Mouse (Mus musculus): ENCODE results near the gene Egfl8. TPM values are rescaled to one million over a fixed set of nuclear protein-coding genes. Genes with fewer than 3 reads are reported as not detected.
A peak's percentile ranks its signal among the peaks of the same experiment; 100 is the strongest.

Egfl8 gene
- total RNA-seq, 2 experiments from 2014 or later: 1.5 to 1.9 TPM

DNA sequence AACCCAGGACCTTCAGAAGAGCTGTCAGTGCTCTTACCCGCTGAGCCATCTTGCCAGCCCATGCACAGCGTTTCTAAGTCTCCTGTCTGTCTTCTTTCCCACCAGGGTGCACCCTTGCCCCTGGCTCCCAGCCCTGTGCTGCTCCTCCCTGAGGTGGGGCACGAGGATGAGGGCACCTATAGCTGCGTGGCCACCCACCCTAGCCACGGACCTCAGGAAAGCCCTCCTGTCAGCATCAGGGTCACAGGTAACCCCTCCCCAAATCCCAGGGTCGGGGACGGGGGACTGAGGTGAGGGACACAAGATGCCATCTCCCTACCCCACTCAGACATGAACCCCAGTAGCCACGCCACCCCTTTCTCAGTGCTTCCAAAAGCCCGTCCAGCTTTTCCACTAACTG, 15.9 kb downstream of the Egfl8 start:
- no peak for DNase-seq
- no peak overlapping the region for H3K27ac ChIP-seq
- intact Hi-C loops (cut with DNase I): no loop called here
- TF ChIP-seq CTCF (IDR thresholded peaks at IDR 0.05): no peak
- no peak overlapping the region for H3K4me3 ChIP-seq

DNA sequence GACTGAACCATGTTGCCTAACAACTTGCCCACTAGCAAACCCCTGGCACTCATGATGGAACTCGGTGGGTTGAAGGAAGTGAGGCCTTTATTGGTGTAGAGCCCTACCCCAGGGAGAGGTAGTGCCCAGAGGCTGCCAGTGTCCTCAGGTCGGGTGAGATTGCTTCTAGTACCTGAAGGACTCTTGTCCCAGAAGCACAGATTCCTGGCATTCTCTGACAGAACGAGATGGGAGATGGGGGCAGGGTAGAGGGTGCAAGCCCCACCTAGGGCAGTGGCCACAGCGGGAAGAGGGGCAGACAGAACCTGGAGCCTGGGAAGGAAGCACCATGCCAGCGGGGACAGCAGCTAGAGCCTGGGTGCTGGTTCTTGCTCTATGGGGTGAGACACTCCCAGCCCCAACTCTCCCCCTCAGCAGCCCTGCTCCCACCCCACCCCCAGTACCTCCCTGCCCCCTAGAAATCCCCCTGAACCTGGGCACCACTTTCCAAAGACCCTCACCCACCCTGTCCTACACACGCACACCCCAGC, 18.1 kb downstream of the Egfl8 start, which contains the start of gene Ager:
Ager (plus strand) TSS at position 297 of the 530 bp plus-strand sequence.
- Histone ChIP-seq H3K4me3 (no peak within 1 kb of the TSS), H3K27ac (peak within 1 kb of the TSS; percentile 16; the same call in 1 of the 2 replicates)
- no peak for DNase-seq
- intact Hi-C loops (cut with DNase I): no loop called here
- TF ChIP-seq CTCF (IDR thresholded peaks at IDR 0.05): no peak

- Histone ChIP-seq H3K27ac (no peak overlapping the region), H3K4me3 (no peak overlapping the region)
- no peak for TF ChIP-seq CTCF (IDR thresholded peaks at IDR 0.05)
- no peak for DNase-seq
- intact Hi-C loops (cut with DNase I): no loop called here
Observed at GRCm38 (mm10) chr17:34596098-34596497, 19.7 kb downstream of the Egfl8 start.

GRCm38 (mm10) chr17:34593752-34594525, 21.8 kb downstream of the Egfl8 start:
- H3K27ac ChIP-seq: peak overlapping the region; percentile 97; the same call in 1 of the 2 replicates
- peak; percentile 44 for DNase-seq

GRCm38 (mm10) chr17:34592581-34593549, 22.9 kb downstream of the Egfl8 start:
- no peak for DNase-seq
- Histone ChIP-seq H3K27ac (peak overlapping the region; percentile 97), H3K4me3 (peak overlapping the region; percentile 88)
- intact Hi-C loops (cut with DNase I): no loop called here
- no peak for TF ChIP-seq CTCF (IDR thresholded peaks at IDR 0.05)

More at GRCm38 (mm10) chr17:34593752-34594525, 21.8 kb downstream of the Egfl8 start:
- peak overlapping the region; percentile 88 for H3K4me3 ChIP-seq
- no peak for TF ChIP-seq CTCF (IDR thresholded peaks at IDR 0.05)
- intact Hi-C loops (cut with DNase I): no loop called here

GRCm38 (mm10) chr17:34591994-34592375, 23.8 kb downstream of the Egfl8 start:
- no peak for TF ChIP-seq CTCF (IDR thresholded peaks at IDR 0.05)
- peak overlapping the region; percentile 97 for H3K27ac ChIP-seq
- intact Hi-C loops (cut with DNase I): no loop called here
- peak; percentile 95 for DNase-seq
- H3K4me3 ChIP-seq: peak overlapping the region; percentile 88

DNA sequence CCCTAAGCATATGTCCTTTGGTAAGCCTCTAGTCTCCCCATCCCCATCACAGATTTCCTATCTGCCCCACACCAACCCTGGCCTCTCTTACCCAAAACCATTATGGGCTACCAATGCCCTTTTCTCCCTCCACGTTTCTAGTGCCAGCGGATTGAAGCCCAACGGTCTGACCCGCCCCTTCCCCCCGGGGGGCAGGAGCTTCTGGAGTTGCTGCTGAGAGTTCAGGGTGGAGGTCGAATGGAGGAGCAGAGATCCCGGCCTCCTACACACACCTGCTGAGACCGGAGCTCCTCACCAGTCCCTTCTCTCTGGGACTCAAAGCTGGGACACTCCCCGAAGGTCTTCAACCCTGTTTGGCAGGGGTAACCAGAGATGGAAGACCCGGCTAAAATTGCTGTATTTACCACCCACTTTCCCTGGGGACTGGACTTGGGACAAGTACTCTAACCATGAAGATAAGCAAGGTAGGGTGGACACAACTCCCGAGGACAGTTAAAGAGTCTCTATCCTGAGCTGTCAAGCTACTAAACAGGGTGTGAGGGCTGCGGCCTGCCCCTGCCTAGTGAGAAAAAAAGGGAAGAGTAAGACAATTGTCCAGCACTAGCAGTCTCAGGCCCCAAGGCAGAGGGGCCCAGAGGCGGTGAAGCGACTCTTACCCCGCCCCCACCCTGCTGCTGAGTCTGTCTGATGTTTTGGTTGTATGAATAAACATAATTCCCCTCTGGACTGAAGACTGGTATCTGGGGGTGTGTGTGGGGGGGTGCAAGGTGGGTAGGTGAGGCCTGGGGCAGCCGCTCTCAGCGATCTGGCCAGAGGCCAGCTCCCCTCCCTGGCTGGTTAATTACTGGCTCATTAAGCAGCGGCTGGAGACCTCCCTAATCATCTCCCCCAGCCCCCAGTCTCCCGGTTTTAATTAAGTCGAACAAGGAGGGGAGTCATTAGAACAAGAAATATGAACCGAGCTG, 24.5 kb downstream of the Egfl8 start, which contains the start of gene Pbx2:
Pbx2 (plus strand) TSS at position 238 of the 965 bp plus-strand sequence.
- DNase-seq: peak; percentile 43
- Histone ChIP-seq H3K4me3 (peak within 1 kb of the TSS; percentile 88), H3K27ac (peak within 1 kb of the TSS; percentile 97)
- TF ChIP-seq CTCF (IDR thresholded peaks at IDR 0.05): no peak
- intact Hi-C loops (cut with DNase I): no loop called here

DNA sequence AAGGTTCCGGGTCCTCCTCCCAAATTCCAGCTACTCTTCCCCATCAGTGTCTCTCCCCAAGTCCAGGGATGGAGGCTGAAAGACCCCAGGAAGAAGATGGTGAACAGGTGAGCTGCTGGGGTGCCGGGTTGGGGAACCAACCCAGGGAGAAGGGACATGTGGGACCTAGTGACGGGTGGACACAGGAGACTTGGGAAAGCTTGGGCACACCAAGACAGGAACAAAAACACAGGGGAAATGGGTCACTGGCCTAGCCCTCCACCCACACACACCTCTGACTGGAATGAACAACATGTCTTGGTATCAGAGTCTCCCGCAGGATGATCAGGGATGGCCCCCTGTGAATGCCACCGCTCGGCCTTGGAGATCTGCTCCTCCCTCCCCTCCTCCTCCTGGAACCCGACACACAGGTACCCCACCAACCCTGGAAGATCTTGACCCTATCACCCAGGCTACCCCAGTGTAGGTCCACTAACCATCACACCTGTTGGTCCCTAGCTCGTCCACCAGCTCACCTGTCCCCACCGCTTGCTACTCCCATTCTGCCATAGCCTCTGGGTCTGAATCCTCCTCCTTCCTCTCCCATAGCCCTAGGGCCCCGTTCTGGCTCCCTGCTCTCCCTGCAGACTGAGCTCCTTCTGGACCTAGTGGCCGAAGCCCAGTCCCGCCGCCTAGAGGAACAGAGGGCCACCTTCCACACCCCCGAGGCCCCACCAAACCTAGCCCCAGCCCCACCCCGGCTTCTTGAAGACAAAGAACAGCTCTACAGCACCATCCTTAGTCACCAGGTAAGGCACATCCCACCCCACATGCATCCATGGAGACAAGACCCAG, 25.4 kb downstream of the Egfl8 start:
- Histone ChIP-seq H3K4me3 (peak overlapping the region; percentile 88), H3K27ac (peak overlapping the region; percentile 97)
- DNase-seq: no peak
- no peak for TF ChIP-seq CTCF (IDR thresholded peaks at IDR 0.05)
- intact Hi-C loops (cut with DNase I): no loop called here

DNA sequence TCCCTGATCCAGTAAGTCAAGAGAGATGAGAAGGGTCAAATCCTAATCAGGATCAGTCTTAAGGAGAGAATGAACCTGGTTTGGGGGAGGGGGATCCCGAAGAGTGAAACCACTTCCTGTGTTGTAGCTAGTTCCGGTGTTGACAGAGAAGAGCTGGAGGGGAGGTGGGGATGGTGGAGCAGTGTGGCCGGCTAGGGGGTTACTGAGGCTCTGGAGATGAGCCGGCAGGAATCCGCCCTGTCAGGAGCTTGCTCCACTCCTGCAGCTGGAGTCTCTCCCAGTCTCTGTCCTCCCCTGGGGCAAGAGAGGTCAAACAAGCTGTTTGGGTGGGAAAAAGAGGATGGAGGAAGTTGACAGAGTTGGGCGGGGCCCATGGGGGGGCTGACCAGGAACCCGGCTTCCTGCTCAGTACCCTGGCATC, 26.1 kb downstream of the Egfl8 start, which contains the start of gene Gpsm3:
Gpsm3 (plus strand) TSS at position 126 of the 421 bp plus-strand sequence.
- no peak for TF ChIP-seq CTCF (IDR thresholded peaks at IDR 0.05)
- peak; percentile 85 for DNase-seq
- peak within 1 kb of the TSS; percentile 88 for H3K4me3 ChIP-seq
- peak within 1 kb of the TSS; percentile 97 for H3K27ac ChIP-seq
- intact Hi-C loops (cut with DNase I): no loop called here

DNA sequence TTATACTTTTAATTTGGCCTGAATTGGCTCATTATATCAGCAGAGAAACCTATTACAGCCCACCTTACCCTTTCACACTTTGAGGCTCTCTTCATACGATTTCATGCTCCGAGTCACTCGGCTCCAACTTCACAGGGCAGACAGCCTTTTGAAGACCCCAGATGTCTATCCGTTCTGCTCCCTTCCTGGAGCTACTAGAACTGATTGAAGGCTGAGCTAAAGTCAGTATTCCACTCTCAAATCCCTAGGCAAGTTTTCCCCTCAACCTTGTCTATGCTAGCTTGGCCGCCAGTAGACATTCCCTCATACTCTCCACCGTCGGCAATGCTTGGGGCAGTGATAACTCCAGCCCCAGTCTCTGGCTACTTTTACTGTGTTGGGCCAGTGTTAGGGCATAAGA, 26.6 kb downstream of the Egfl8 start:
- intact Hi-C loops (cut with DNase I): no loop called here
- DNase-seq: peak; percentile 17
- Histone ChIP-seq H3K4me3 (peak overlapping the region; percentile 88), H3K27ac (peak overlapping the region; percentile 97)
- no peak for TF ChIP-seq CTCF (IDR thresholded peaks at IDR 0.05)

Data from gastrocnemius, adult 2 months (tissue).